Mouse (Mus musculus): ENCODE measurements around the gene Ltbr.

DNA sequence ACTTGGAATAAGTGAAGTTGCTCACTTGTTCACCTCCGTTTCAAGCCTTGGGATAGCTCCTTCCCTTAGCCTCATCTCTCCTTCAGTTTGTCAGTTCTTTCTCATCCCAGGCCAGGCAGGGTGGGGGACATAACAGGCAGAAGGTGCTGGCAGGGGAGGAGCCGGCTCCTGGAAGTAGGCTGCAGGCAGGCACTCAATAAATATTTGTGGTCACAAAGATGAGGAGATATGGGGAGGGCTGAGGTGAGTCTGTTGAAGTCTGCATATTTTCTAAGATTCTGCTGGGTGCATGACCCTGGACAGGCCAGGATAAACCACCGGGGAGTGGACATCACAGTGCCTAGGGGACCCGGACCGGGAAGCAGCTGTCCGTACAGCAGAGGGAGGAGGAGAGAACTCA, 9.9 kb upstream of the Ltbr start:
- no peak for TF ChIP-seq CHD2 (IDR thresholded peaks at IDR 0.05; ENCODE audit: low read depth, low read length)
- TF ChIP-seq ZNF384 (IDR thresholded peaks at IDR 0.05; ENCODE audit: low read depth, low read length) = no peak
- no peak for TF ChIP-seq MAFK (IDR thresholded peaks at IDR 0.05; ENCODE audit: insufficient read depth, low read depth, low read length)
- no peak for TF ChIP-seq HCFC1 (IDR thresholded peaks at IDR 0.05; ENCODE audit: borderline replicate concordance, insufficient read depth, low read length)
- no peak for TF ChIP-seq ZC3H11A (IDR thresholded peaks at IDR 0.05; ENCODE audit: borderline replicate concordance, low read depth, low read length)

Measured in ES-E14 (cell line).